Mouse (Mus musculus) lung, embryonic 14.5 days (tissue): ENCODE results near the gene March5. TPM values are rescaled to one million over a fixed set of nuclear protein-coding genes. Genes with fewer than 3 reads are reported as not detected.
A peak's percentile ranks its signal among the peaks of the same experiment; 100 is the strongest.
"Not testable (repeated sequence)": the region's sequence is repeated elsewhere in the genome, so short reads cannot be mapped to it uniquely, and the experiment has no call there.

Experiments
- ATAC-seq: fragments of 200-750 bp; cut with Nextera tagmentation; 2 replicates; pipeline ENCODE4 v1.8.0; 2017; ENCODE audit warnings: mild to moderate bottlenecking, moderate TSS enrichment, moderate library complexity; ENCODE audit not compliant: insufficient read depth
- DNase-seq: peaks from one replicate; pipeline ENCODE4 v3.0.0-alpha.2; 2015
- H3K27ac ChIP-seq: fragments of 300-500 bp; sonication (generic); 2 replicates; pipeline ENCODE4 v1.5.1; 2014; ENCODE audit warnings: low read depth, mild to moderate bottlenecking, moderate library complexity
- H3K27me3 ChIP-seq: fragments of 300-500 bp; sonication (generic); 2 replicates; pipeline ENCODE4 v1.6.1; 2014; ENCODE audit warnings: low read length, control low read depth; ENCODE audit not compliant: insufficient read depth
- H3K36me3 ChIP-seq: fragments of 300-500 bp; sonication (generic); 2 replicates; pipeline ENCODE4 v1.6.1; 2014; ENCODE audit warnings: control low read depth; ENCODE audit not compliant: insufficient read depth
- H3K4me1 ChIP-seq: fragments of 300-500 bp; sonication (generic); 2 replicates; pipeline ENCODE4 v1.6.1; 2014; ENCODE audit warnings: antibody characterized with exemption, control low read depth; ENCODE audit not compliant: insufficient read depth
- H3K4me2 ChIP-seq: fragments of 300-500 bp; sonication (generic); 2 replicates; pipeline ENCODE4 v1.6.1; 2014; ENCODE audit warnings: mild to moderate bottlenecking
- H3K4me3 ChIP-seq: fragments of 300-500 bp; sonication (generic); 2 replicates; pipeline ENCODE4 v1.5.1; 2014; ENCODE audit warnings: low read depth, low read length
- H3K9ac ChIP-seq: fragments of 300-500 bp; sonication (generic); 2 replicates; pipeline ENCODE4 v1.6.1; 2014
- H3K9me3 ChIP-seq: fragments of 300-500 bp; sonication (generic); 2 replicates; pipeline ENCODE4 v1.6.1; 2016; ENCODE audit warnings: low read depth, low read length, control low read depth
- CTCF ChIP-seq: IDR thresholded peaks from 2 replicates; pipeline ENCODE4 v1.5.1; 2016; ENCODE audit warnings: antibody characterized with exemption, low read depth
- WGBS: fragments of 180-500 bp; shearing (Covaris S2); extraction: QIAGEN DNeasy Blood & Tissue Kit; methylation state at CpG from one replicate; pipeline ENCODE4 v1.1.7; 2014; 5-methylcytosine and 5-hydroxymethylcytosine counted together
- polyA plus RNA-seq: library from polyadenylated mRNA; unstranded; fragments of >200 nt; fragmentation: Nextera tagmentation; extraction: Ambion mirVana; gene quantifications from 2 replicates; pipeline ENCODE4 v1.2.1, GENCODE M21; 2014

Gene March5
- polyA plus RNA-seq, 1 experiment from 2014 or later, result 113 TPM

DNA sequence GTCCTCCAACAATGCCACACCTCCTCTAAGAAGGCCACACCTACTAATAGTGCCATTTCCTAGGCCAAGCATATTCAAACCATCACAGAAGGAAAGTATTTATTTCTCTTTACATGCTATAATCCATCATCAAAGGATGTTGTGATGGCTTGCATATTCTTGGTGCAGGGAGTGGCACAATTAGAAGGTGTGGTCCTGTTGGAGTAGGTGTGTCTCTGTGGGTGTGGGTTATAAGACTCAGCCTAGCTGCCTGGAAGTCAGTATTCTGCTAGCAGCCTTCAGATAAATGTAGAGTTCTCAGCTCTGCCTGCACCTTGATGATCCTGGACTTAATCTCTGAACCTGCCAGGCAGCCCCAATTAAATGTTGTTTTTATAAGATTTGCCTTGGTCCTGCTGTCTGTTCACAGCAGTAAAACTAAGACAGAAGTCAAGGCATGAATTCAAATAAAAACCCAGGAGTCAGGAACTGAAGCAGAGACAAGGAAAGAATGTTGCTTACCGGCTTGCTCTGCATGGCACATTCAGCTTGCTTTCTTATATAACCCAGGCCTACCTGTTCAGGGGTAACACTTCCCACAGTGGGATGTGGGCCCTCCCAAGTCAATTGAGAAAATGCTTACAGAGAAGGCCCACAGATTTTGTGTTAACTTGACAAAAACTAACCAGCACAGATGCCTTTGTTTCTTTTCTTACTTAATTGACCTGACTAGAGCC, 9.0 kb upstream of the March5 start:
- H3K9ac ChIP-seq, result no peak overlapping the region
- ATAC-seq, result no peak
- 78% methylated on average over 1 of the region's 1 CpGs for WGBS

GRCm38 (mm10) chr19:37199889-37200288, 7.5 kb upstream of the March5 start:
- WGBS, result 81% methylated on average over 2 of the region's 2 CpGs
- Histone ChIP-seq H3K9ac (no peak overlapping the region), H3K4me2 (no peak overlapping the region), H3K4me3 (no peak overlapping the region), H3K36me3 (no peaks in the 10 kb centered on the region), H3K27ac (no peak overlapping the region), H3K27me3 (no peaks in the 10 kb centered on the region), H3K4me1 (no peaks in the 10 kb centered on the region), H3K9me3 (no peaks in the 10 kb centered on the region)
- ATAC-seq (no peak), DNase-seq (no peak)
- TF ChIP-seq CTCF, result no peak

More for the DNA sequence above, 9.0 kb upstream of the March5 start:
- Histone ChIP-seq H3K4me3 (no peak overlapping the region), H3K27ac (no peak overlapping the region), H3K27me3 (no peaks in the 10 kb centered on the region), H3K4me2 (no peak overlapping the region), H3K4me1 (no peaks in the 10 kb centered on the region), H3K9me3 (no peaks in the 10 kb centered on the region), H3K36me3 (no peaks in the 10 kb centered on the region)
- no peak for TF ChIP-seq CTCF
- no peak for DNase-seq

GRCm38 (mm10) chr19:37203371-37203770, 4.0 kb upstream of the March5 start:
- Histone ChIP-seq H3K27ac (no peak overlapping the region), H3K4me3 (no peak overlapping the region), H3K36me3 (no peaks in the 10 kb centered on the region), H3K9me3 (no peaks in the 10 kb centered on the region), H3K4me1 (no peaks in the 10 kb centered on the region), H3K27me3 (no peaks in the 10 kb centered on the region), H3K4me2 (no peak overlapping the region), H3K9ac (no peak overlapping the region)
- WGBS, result 92% methylated on average over 1 of the region's 1 CpGs
- no peak for TF ChIP-seq CTCF
- DNase-seq (no peak), ATAC-seq (no peak)

DNA sequence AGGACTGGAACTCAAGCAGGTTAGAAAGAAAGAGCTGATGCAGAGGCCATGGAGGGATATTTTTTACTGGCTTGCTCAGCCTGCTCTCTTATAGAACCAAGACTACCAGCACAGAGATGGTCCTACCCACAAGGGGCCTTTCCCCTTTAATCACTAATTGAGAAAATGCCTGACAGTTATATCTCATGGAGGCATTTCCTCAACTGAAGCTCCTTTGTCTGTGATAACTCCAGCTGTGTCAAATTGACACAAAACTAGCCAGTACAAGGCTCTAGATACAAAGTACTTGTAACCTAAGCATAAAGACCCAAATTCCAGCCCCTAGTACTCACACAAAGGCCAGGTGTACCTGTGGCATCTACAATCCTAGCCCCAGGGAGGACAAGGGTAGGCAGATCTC, 2.2 kb upstream of the March5 start:
- not testable (repeated sequence) for H3K27ac ChIP-seq, H3K4me2 ChIP-seq, H3K4me3 ChIP-seq, H3K27me3 ChIP-seq, H3K9ac ChIP-seq, ATAC-seq, H3K36me3 ChIP-seq, H3K9me3 ChIP-seq, DNase-seq
- H3K4me1 ChIP-seq, result peaks cover 12% of the 10 kb centered on the region

DNA sequence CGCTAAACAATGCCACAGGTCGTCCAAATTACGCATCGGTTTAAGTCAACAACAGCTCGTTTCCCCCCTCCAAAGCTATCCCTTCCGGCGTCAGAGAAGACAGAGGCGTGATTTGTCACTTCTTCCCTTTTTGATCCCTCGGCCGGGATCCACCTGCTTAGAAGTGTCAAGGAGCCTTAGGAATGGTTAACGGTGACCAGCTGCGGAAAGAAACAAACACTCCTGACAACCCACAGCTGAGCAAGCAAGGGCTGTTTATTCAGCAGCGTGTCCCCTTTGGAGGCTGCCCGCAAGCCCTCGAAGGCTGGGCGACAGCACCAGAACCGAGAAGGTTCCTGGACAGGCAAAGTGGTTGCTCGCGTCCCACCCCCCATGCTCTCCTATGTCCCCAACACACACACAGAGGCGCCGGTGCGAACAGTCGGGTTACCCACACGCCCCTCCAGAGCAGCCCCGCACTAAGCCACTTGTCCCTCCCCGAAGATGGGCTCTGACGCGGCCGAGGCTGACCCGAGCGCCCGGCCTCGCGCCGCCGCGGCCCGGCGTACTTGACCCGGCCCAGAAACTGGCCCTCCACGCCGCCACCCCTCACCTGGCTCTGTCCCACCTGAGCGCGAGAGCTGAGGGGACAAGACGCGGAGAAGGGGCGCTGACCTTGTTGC, 571 bp upstream of the March5 start:
- H3K4me1 ChIP-seq, result peaks cover 12% of the 10 kb centered on the region
- peak overlapping the region; percentile 91 for H3K27ac ChIP-seq
- H3K9me3 ChIP-seq, result no peaks in the 10 kb centered on the region
- H3K36me3 ChIP-seq, result peaks cover 18% of the 10 kb centered on the region
- peak overlapping the region; percentile 94 for H3K4me2 ChIP-seq
- no peaks in the 10 kb centered on the region for H3K27me3 ChIP-seq
- ATAC-seq (peak; percentile 83), DNase-seq (peak; percentile 47)
- no peak for TF ChIP-seq CTCF
- peak overlapping the region; percentile 98 for H3K9ac ChIP-seq
- under 1% methylated on average over 46 of the region's 47 CpGs for WGBS
- peak overlapping the region; percentile 99 for H3K4me3 ChIP-seq

- ATAC-seq, result no peak
- Histone ChIP-seq H3K36me3 (peaks cover 28% of the 10 kb centered on the region), H3K4me3 (peak within 1 kb of the TSS; percentile 99), H3K9ac (peak within 1 kb of the TSS; percentile 98), H3K27ac (peak within 1 kb of the TSS; percentile 91), H3K27me3 (no peaks in the 10 kb centered on the region), H3K4me2 (peak within 1 kb of the TSS; percentile 94), H3K9me3 (no peaks in the 10 kb centered on the region), H3K4me1 (peaks cover 12% of the 10 kb centered on the region)
- 2% methylated on average over 15 of the region's 15 CpGs for WGBS
- DNase-seq, result peak; percentile 81
- peak; percentile 49 for TF ChIP-seq CTCF
Observed at GRCm38 (mm10) chr19:37208176-37208755, 923 bp downstream of the March5 start, which contains the start of gene Cpeb3. Cpeb3 (minus strand) TSS chr19:37208601.

GRCm38 (mm10) chr19:37208986-37209385, 1.6 kb downstream of the March5 start:
- DNase-seq, result peak; percentile 13
- Histone ChIP-seq H3K4me3 (peak overlapping the region; percentile 99), H3K27ac (no peak overlapping the region), H3K9me3 (no peaks in the 10 kb centered on the region), H3K9ac (peak overlapping the region; percentile 98; the same call in 1 of the 2 replicates), H3K4me1 (peaks cover 12% of the 10 kb centered on the region), H3K27me3 (no peaks in the 10 kb centered on the region), H3K4me2 (peak overlapping the region; percentile 94), H3K36me3 (peaks cover 34% of the 10 kb centered on the region)
- 41% methylated on average over 7 of the region's 7 CpGs for WGBS
- no peak for TF ChIP-seq CTCF
- no peak for ATAC-seq
